In the genomic region with DNA sequence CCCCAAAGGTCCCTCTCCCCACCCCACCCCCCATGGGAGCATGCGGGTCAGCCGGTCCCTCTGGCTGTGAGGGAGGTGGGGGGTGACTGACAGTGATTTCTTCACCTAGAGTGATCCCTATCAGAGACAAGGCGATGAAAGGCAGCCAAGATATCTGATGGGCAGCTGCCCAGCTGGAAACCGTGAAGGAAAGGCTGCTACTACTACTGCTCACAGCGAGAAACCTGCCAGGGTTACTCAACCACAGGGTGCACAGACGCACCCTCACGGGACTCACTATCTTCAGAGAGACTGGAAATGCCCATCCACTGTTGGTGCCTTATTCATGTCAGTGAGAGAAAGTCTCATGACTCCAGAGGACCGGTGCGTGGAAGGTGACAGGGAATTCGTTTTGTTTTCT, we compare ENCODE assay signal across 13 mouse cellular contexts. TPM values are rescaled to one million over a fixed set of nuclear protein-coding genes. Genes with fewer than 3 reads are reported as not detected.
DNase-seq lines count a peak whose midpoint lies in the region; ATAC-seq lines count a peak whose summit lies in the region.
"Had no signal": no experiment of that assay in that cellular context is flagged by ENCODE, and none has a peak within 500 bp of the region (broad histone marks: within the 10 kb centered on the region; RNA-seq: fewer than 3 reads in every experiment).

No protein-coding gene starts in this region.

- peak; percentile 55 for DNase-seq in adrenal gland, adult 2 months
- no peak for DNase-seq in adrenal gland, adult 8-10 months
- no peak for DNase-seq in kidney, adult 18-20 months
- peak; percentile 64 for DNase-seq in 3T3-L1 (ENCODE audit: low read depth, low spot score)
- DNase-seq in fat pad, adult 2 months (ENCODE audit: extremely low read depth, low read depth, low spot score) = peak; percentile 95
- DNase-seq in gastrocnemius, adult 8-10 months (ENCODE audit: low spot score in 2 of 2) = no peak
- no peak for DNase-seq in cerebellum, postnatal 4 days (ENCODE audit: low spot score in 2 of 2)
- DNase-seq: gastrocnemius, postnatal 10 days; thymus, adult 2 months had no signal

- peak overlapping the region; percentile 73 for H3K9ac ChIP-seq in kidney, embryonic 16.5 days (replicated peaks; ENCODE audit: low read length)

- H3K4me2 ChIP-seq in kidney, embryonic 16.5 days (replicated peaks; ENCODE audit: low read depth, low read length) = peak overlapping the region; percentile 56; the same call in 1 of the 2 replicates

- no peaks in the 10 kb centered on the region for H3K9me3 ChIP-seq in kidney, embryonic 16.5 days (ENCODE audit: low read length)
- H3K9me3 ChIP-seq: hindbrain, embryonic 13.5 days; neural tube, embryonic 15.5 days had no signal

- no peak overlapping the region for H3K4me3 ChIP-seq in kidney, embryonic 16.5 days (ENCODE audit: low read length)

- H3K36me3 ChIP-seq in kidney, embryonic 16.5 days (ENCODE audit: insufficient read depth, low read length) = no peaks in the 10 kb centered on the region
- H3K36me3 ChIP-seq: hindbrain, embryonic 13.5 days; neural tube, embryonic 15.5 days had no signal

- peaks cover 38% of the 10 kb centered on the region for H3K4me1 ChIP-seq in kidney, embryonic 16.5 days (ENCODE audit: insufficient read depth, low read length)

- H3K27me3 ChIP-seq in kidney, embryonic 16.5 days (ENCODE audit: insufficient read depth, low read length) = peaks cover 35% of the 10 kb centered on the region

- WGBS in kidney, embryonic 16.5 days = 42% methylated on average over 10 of the region's 10 CpGs

- peak overlapping the region; percentile 97 for H3K27ac ChIP-seq in kidney, embryonic 16.5 days (ENCODE audit: low read length)
- H3K27ac ChIP-seq: macrophage; neural tube, embryonic 15.5 days had no signal

- ATAC-seq in kidney, embryonic 16.5 days (ENCODE audit: low FRiP score, low TSS enrichment) = no peak

RNA-seq across cellular contexts. Expression of gene Scrn2, which starts 4.8 kb away (rescaled TPM):
- 10 to 100 TPM; 13.3 to 25.0 TPM for total RNA-seq in adrenal gland, adult 2 months (2021)
- polyA plus RNA-seq in adrenal gland, adult 2 months (2012; rRNA removed) = 27.6 and 28.6 TPM in 2 replicates
- 10 to 100 TPM; 19.4 to 40.6 (median 31.8) TPM for total RNA-seq in adrenal gland, adult 8-10 months (2022)
- 45.7 and 50.9 TPM in 2 replicates for polyA plus RNA-seq in kidney, embryonic 16.5 days (2015; fragmentation: Nextera tagmentation; extraction: Ambion mirVana)
- 10 to 100 TPM; 13.0 to 14.4 (median 13.6) TPM for total RNA-seq in gastrocnemius, adult 8-10 months (2022)

RNA-seq across cellular contexts. Expression of gene Sp6, which starts 11.8 kb away (rescaled TPM):
- total RNA-seq in adrenal gland, adult 2 months (2021) = under 1 TPM; 0.09 to 0.24 TPM
- 0.10 and 0.31 TPM in 2 replicates for polyA plus RNA-seq in adrenal gland, adult 2 months (2012; rRNA removed)
- total RNA-seq in adrenal gland, adult 8-10 months (2022) = under 1 TPM; 0.28 to 0.94 (median 0.61) TPM
- 1.6 and 2.0 TPM in 2 replicates for polyA plus RNA-seq in kidney, embryonic 16.5 days (2015; fragmentation: Nextera tagmentation; extraction: Ambion mirVana)
- total RNA-seq in gastrocnemius, adult 8-10 months (2022) = under 1 TPM in 2 of 4 experiments, not detected in 2; 0.07 to 0.13 TPM
- polyA plus RNA-seq: macrophage had no signal

RNA-seq across cellular contexts. Expression of gene Lrrc46, which starts 16.2 kb away (rescaled TPM):
- total RNA-seq in adrenal gland, adult 2 months (2021) = 1 to 10 TPM in 1 of 2 experiments, under 1 TPM in 1; 0.98 to 1.1 TPM
- 0.47 and 0.50 TPM in 2 replicates for polyA plus RNA-seq in adrenal gland, adult 2 months (2012; rRNA removed)
- total RNA-seq in adrenal gland, adult 8-10 months (2022) = 1 to 10 TPM; 1.1 to 1.5 (median 1.3) TPM
- polyA plus RNA-seq in kidney, embryonic 16.5 days (2015; fragmentation: Nextera tagmentation; extraction: Ambion mirVana) = 1.3 and 1.5 TPM in 2 replicates
- not detected for total RNA-seq in gastrocnemius, adult 8-10 months (2022)

RNA-seq across cellular contexts. Expression of gene Mrpl10, which starts 16.4 kb away (rescaled TPM):
- total RNA-seq in adrenal gland, adult 2 months (2021) = 100 to 1,000 TPM; 130 to 154 TPM
- polyA plus RNA-seq in adrenal gland, adult 2 months (2012; rRNA removed) = 197 and 276 TPM in 2 replicates
- total RNA-seq in adrenal gland, adult 8-10 months (2022) = 100 to 1,000 TPM; 129 to 161 (median 147) TPM
- 92.9 and 98.8 TPM in 2 replicates for polyA plus RNA-seq in kidney, embryonic 16.5 days (2015; fragmentation: Nextera tagmentation; extraction: Ambion mirVana)
- 10 to 100 TPM; 44.1 to 52.7 (median 45.6) TPM for total RNA-seq in gastrocnemius, adult 8-10 months (2022)

RNA-seq across cellular contexts. Expression of gene Osbpl7, which starts 25.5 kb away (rescaled TPM):
- 10 to 100 TPM in 1 of 2 experiments, 1 to 10 TPM in 1; 7.4 to 12.7 TPM for total RNA-seq in adrenal gland, adult 2 months (2021)
- 14.8 and 16.0 TPM in 2 replicates for polyA plus RNA-seq in adrenal gland, adult 2 months (2012; rRNA removed)
- 10 to 100 TPM; 14.3 to 23.7 (median 18.1) TPM for total RNA-seq in adrenal gland, adult 8-10 months (2022)
- 10.2 and 10.4 TPM in 2 replicates for polyA plus RNA-seq in kidney, embryonic 16.5 days (2015; fragmentation: Nextera tagmentation; extraction: Ambion mirVana)
- total RNA-seq in gastrocnemius, adult 8-10 months (2022) = 1 to 10 TPM; 3.0 to 4.5 (median 3.2) TPM

Comparison
In these comparisons a context has a peak if more than half of its experiments do, and no peak if none do; other contexts are left out.
1. DNase-seq: peak in adrenal gland, adult 2 months (single experiment), 3T3-L1 (single experiment) and fat pad, adult 2 months (single experiment); none in adrenal gland, adult 8-10 months (single experiment), kidney, adult 18-20 months (single experiment), gastrocnemius, adult 8-10 months (0 of 2) and cerebellum, postnatal 4 days (0 of 2).